Mouse (Mus musculus) heart, postnatal 25 days (tissue): ENCODE measurements around the gene Gm48551. TPM values are rescaled to one million over a fixed set of nuclear protein-coding genes. Genes with fewer than 3 reads are reported as not detected.

ENCODE experiments used
- DNase-seq: peaks from one replicate; pipeline ENCODE4 v3.0.0; 2022; ENCODE audit warnings: low spot score
- intact Hi-C: fragments of 180-260 bp; cut with DNase I; formaldehyde crosslinking; loops from one replicate; pipeline ENCODE4 v1.15.1; 2025
- total RNA-seq, 2 experiments: library from RNA; stranded (reverse); gene quantifications; 2 replicates each; pipeline ENCODE4 v1.2.3; 2021

The Gm48551 gene
- under 1 TPM; 0.61 to 0.78 TPM for total RNA-seq

- DNase-seq: peak; percentile 97
- intact Hi-C loops: no loop called here
Measured at GRCm38 (mm10) chr10:81383802-81384604, at the start of gene Gm48551, which contains the start of gene Dohh. TSS of gene Gm48551 (plus strand) at chr10:81384466. TSS of gene Dohh (plus strand) at chr10:81384428.

DNA sequence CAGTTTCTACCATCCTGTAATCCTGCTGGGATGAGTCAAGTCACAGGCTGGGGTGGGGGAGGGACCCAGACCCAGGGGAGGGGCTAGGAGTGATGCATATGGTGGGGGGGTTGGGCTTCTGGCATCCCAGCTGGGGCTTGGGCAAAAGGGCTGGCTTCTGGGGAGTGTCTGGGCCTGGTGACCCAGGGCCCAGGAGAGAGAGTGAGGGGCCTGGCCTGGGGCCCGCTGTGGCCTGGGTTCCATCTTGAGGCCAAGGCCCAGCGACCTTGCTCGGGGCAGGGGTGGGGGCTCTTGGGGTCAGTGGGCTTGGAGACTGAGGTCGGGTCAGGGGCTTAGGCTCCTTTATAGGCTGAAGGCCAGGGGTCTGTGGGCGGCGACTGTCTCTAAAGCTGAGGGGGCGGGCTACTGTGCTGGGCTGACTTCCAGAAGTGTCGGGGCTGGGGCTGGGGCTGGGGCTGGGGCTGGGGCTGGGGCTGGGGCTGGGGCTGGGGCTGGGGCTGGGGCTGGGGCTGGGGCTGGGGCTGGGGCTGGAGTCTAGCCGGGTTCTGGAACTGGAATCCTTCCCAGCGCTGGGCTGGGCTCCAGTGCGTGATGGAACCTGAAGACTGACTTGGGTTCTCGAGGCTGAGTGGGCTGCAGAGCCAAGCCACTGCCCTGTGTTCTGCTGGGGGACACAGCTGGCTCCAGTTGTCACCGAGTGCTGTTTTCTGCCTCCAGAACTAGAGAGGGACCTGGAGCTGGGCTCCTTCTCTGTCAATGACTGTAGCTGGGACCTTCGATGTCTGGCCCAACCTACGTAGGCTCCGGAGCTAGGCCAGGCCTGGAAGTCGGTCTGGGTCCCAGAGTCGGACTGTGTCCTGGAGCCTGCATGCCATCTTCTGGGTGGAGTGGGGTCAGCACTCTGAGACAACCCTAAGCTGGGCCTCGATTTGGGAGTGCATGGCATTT, 48.6 kb upstream of the Gm48551 start:
- DNase-seq: no peak
- intact Hi-C loops: no loop called here

DNA sequence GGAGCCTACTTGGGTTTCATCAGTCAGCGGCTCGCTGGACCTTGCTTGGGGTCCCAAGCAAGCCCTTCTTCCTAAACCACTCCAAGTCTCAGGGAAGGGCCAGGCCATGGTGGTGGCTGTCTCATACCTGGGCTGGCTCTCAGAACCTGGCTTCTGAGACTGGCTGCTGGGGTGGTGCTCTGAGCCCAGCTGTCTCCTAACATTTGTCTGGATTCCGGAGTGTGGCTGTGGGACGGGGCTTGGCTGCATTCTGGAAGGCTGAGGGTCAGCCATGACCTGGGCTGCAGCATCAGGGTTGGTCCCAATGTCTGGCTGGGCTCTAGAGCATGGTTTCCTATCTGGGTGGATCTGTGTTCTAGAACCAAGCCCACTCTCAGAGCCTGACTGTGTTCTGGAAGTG, 47.7 kb upstream of the Gm48551 start:
- no peak for DNase-seq
- intact Hi-C loops: no loop called here

GRCm38 (mm10) chr10:81340551-81341332, 43.5 kb upstream of the Gm48551 start:
- intact Hi-C loops: loop anchor here (2.0 kb wide), 1 partner anchor 50 kb away; the partner anchor contains the start of gene Tjp3
- no peak for DNase-seq

- intact Hi-C loops: loop anchor here (2.0 kb wide), 1 partner anchor 51 kb away; the partner anchor contains the start of gene Tjp3
- DNase-seq: no peak
Measured at GRCm38 (mm10) chr10:81341333-81341949, 42.8 kb upstream of the Gm48551 start.

DNA sequence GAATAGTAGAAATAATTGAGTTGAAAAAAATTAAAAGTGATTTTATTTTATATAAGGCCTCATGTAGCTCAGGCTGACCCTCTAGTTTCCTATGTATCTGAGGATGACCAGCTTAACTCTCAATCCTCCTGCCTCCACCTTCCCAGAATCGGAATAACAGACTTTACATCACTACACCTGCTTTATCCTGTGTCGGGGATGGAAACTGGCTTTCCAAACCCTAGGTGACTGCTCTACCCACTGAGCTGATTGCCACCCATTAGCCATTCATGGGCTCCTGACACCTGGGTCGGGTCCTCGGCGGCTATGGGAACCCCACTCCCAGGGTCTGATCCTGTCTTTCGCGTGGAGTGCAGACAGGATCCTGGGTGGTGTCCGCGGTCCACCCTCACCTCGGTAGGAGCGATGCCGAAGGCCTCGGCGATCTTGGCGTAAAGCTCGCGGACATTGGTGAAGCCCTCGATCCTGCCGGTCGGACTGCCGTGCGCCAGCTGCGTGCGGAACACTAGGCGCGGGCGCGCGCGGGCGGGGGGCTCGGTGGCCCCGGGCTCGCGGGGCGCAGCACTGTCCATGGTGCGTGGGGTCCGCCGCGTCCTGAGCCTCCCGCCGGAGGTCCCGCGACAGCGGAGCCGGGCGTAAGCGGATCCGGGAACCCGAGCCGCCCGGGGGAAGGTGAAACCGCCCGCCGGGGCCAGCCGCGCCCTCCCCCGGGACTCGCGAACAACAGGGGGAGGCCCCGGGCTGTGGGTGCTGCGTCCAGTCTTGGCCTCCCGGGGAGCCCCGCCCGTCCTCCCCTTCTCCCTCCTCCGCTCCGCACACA, 41.4 kb upstream of the Gm48551 start, which contains the start of gene Gipc3:
Gene Gipc3 (minus strand): TSS at position 581 of the 820 bp plus-strand sequence.
- intact Hi-C loops: loop anchor here (2.0 kb wide), 1 partner anchor 20 kb away; no protein-coding TSS in a partner anchor
- no peak for DNase-seq

DNA sequence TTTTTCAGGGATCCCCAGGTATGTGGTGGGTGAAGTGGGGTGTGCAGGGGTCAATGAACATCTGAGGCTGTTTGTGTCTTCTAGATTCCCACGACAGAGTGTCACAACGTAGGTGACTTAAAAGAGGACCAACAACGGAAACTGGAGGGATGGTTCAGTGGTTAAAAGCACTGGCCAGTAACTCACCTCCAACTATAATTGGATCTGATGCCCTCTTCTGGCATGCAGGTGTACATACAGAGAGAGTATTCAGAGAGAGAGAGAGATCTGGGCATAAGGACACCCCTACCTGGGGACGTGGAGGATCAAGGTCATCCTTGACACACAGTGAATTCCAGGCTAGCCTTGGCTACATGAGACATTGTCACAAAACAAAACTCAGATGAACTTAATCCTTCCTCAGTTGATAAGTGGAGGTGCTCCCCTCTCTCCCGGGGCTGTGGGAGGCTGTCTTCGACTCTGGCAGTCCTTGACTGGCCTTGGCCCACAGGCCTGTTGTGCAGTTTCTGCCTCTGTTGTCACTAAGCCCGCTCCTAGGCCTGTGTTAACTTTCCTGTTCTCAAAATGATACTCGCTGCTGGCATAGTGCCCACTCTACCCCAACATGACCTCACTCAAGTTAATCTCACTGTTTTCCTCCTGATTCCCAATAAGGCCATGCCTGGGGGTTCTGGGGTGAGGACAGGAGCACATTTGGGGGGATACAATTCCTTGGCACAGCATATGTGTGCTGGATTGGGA, 39.7 kb upstream of the Gm48551 start:
- intact Hi-C loops: no loop called here

GRCm38 (mm10) chr10:81345162-81345534, 39.1 kb upstream of the Gm48551 start:
- intact Hi-C loops: no loop called here

More for the DNA sequence above, 39.7 kb upstream of the Gm48551 start:
- no peak for DNase-seq

GRCm38 (mm10) chr10:81346453-81347067, 37.7 kb upstream of the Gm48551 start:
- DNase-seq: no peak
- intact Hi-C loops: no loop called here

More at GRCm38 (mm10) chr10:81345162-81345534, 39.1 kb upstream of the Gm48551 start:
- DNase-seq: no peak

DNA sequence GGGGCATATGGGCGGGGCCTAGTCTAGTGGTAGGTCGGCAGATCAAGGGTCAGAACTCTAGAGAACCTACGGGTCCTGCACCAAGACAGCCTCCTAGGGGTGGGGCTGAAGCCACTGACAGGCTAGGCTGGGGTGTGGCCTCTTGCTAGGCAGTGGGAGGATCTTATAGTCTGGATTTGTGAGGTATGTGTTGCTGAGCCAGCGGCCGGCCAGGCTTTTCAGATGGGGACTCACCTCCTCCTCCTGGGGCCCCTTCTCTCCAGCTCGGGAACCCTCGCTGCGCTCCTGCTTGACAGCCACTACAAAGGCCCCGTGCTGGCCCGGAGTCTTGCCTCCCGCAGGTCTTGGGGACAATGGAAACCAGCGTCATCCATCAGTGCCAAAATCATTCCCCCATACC, 35.1 kb upstream of the Gm48551 start:
- intact Hi-C loops: no loop called here
- no peak for DNase-seq

GRCm38 (mm10) chr10:81349961-81350350, 34.3 kb upstream of the Gm48551 start:
- intact Hi-C loops: no loop called here
- DNase-seq: no peak

GRCm38 (mm10) chr10:81350351-81351063, 33.8 kb upstream of the Gm48551 start, which contains the start of gene Hmg20b:
TSS of gene Hmg20b (minus strand) at chr10:81350480.
- peak; percentile 99 for DNase-seq
- intact Hi-C loops: no loop called here

- no peak for DNase-seq
- intact Hi-C loops: no loop called here
Measured at GRCm38 (mm10) chr10:81351678-81352291, 32.5 kb upstream of the Gm48551 start.

GRCm38 (mm10) chr10:81354738-81355477, 29.4 kb upstream of the Gm48551 start:
- no peak for DNase-seq
- intact Hi-C loops: no loop called here

GRCm38 (mm10) chr10:81355533-81355932, 28.7 kb upstream of the Gm48551 start:
- intact Hi-C loops: no loop called here

More at GRCm38 (mm10) chr10:81355533-81355932, 28.7 kb upstream of the Gm48551 start:
- no peak for DNase-seq
